Mouse (Mus musculus): Measurements from ENCODE around the gene Cartpt. TPM values are rescaled to one million over a fixed set of nuclear protein-coding genes. Genes with fewer than 3 reads are reported as not detected.
"Not testable (repeated sequence)": the region's sequence is repeated elsewhere in the genome, so short reads cannot be mapped to it uniquely, and the experiment has no call there.

Cartpt gene
- total RNA-seq (2021) = 1 to 10 TPM; 2.7 to 2.9 TPM
- long read RNA-seq, partial matches to known transcripts = 0 of 1 reads
- long read RNA-seq, other reads (novel, unspliced or antisense) = 0 of 1 reads

DNA sequence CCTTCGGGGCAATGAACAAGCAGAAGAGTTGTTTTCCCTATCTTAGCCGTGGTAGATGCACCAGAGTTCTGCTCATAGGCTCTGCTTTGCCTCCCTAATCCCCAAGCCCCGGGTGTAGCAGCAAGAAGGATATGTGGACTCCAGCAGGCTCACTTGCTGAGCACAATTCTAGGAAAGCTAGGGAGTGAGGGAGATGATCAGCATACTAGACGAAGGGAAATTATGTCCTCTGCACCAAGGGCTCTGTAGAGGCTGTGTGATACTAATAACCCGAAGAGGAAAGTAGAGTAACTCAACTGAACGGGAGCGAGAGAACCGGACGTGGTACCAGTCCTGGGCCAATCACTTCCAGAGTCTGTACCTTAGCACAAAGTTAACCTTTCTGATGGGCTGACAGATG is at the start of gene Cartpt:
Gene Cartpt (minus strand): TSS at position 127 of the 400 bp plus-strand sequence.
- DNase-seq (ENCODE audit: low spot score in 2 of 2) = no peak

DNA sequence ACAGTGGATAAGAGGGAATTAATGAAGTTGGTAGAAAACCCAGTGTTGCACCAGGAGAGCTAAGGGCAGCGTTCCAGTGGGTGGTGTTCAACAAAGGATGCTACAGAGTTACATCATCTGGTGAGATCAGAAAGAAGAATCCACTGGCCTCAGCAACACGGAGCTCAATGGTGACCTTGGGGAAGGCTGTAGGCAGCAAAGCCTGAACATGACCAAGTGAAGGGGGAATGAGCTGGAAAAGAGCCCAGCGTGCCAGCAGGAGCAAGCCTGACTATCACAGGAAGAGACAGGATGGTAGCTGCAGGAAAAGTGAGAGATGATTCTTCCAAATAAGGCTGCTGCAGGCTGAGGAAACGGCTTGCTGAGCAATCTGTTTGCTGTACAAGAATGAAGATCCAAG is 46.5 kb upstream of the Cartpt start:
- peak; percentile 4 to 42 for DNase-seq (ENCODE audit: low spot score in 2 of 2)

DNA sequence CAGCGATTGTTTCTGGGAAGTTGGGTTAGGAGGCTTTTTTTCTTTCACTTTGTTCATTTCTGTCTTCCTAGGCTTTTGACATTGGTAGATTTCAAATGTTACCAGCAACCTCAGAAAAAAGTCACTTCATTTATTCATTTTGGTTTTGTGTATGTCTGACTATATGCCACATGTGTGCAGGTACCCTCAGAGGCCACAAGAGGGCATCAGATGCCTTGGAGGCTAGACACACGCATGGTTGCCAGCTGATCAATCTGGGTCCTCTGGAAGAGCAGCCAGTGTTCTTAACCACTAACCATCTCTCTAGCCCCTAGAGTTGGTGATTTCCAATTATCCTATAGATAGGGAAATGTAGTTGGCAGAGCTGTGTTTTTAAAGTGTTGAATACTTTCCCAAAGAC is 42.6 kb upstream of the Cartpt start:
- DNase-seq (ENCODE audit: low spot score in 2 of 2) = no peak

DNA sequence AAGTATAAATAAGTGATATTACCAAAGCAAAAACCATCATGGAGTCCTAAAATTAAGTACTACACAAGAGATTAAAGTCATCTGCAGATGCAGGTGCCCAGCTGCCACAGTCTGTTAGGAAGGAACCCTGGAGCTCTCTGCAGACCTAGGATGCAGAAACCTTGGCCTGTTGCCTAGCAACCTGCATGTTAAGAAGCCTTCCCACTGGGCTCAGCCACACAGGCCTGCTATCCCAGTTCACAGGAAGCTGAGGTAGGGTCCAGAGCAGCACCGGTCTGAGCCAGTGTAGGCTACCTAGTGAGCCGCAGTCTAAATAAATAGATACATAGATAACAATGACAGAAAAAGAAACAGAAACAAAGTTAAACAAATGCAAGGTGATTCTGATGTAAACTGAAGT is 39.7 kb upstream of the Cartpt start:
- peak in 1 of 2 experiments; percentile 38 for DNase-seq (ENCODE audit: low spot score in 2 of 2)

DNA sequence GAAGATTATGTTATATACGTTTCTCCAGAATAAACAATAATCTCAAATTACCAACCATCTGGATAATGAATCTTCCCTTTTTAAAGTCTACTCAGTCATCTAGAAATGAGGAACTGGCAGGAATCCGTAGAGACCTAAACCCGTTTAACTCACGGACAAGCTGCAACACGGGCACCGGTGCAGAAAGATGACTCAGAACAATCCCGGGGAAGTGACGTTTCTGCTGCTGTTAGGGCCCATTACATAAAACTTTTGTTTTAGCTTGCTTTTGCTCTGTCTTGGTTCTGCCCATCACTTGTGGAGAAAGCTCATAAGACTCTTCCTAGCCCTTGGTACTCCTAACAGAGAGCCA is 38.4 kb upstream of the Cartpt start:
- peak in 1 of 2 experiments; percentile 11 for DNase-seq (ENCODE audit: low spot score in 2 of 2)

DNA sequence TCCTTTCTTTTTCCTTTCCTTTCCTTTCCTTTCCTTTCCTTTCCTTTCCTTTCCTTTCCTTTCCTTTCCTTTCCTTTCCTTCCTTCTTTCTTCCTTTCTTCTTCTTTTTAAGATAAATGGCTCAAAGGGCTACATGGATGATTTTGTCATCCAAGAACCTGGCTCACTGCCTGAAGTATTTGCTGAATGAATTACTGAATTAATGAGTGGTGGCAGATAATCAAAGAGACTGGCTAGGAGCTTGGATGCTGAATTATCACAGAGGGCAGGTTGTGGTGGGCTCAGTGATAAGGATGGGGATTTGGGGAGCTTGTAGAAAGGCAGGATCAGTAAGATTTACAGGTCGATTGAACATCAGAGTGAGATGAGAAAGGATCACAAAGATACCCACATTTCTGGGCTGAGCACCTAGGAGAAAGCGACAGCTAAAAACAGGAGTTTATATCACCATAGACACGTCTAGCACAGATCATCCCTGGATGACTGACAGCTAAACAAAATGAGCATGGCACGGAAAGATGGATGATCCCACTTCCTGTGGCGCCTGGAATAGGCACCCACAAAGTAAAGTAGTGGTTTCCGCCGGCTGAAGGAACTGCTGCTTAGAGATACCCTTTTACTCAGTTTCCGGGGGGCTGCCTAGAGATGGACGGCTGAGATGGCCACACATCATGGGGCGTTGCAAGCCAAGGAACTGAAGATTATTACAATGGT is 37.9 kb upstream of the Cartpt start:
- DNase-seq (ENCODE audit: low spot score in 2 of 2) = no peak

DNA sequence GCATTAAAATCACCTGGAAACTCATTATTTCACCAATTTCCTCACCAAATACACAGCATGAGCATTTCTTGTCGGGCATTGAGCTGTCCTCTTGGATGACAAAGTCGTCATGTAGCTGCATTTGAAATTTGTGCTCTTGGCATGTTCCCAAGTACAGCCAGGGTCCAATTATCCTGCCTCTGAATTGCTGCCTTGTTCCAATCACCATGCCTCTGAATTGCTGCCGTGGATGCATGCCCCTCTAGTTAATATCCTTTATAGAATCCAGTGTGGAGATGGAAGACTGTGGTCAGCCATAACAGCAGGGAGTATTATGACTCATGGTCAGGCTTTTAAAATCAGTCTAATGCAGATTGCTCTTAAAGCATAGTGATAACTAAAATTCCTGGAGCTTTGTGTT is 36.9 kb upstream of the Cartpt start:
- no peak for DNase-seq (ENCODE audit: low spot score in 2 of 2)

DNA sequence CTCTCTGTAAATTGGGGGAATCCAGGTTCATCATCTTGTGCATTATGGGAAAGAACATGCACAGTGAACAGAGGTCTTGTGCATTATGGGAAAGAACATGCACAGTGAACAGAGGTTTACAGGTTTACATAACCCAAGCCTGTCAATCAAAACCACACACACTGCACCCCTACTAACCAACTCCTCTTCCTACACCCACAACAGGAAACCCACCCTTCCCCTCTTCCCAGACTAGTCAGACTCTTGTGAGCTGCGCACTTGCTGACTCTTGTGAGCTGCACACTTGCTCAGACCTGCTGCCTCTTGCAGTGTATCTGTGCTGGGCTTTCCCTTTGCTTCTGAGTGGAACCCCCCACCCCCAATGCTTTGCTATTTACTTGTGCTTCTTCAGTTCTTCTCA is 31.5 kb upstream of the Cartpt start:
- no peak for DNase-seq (ENCODE audit: low spot score in 2 of 2)

DNA sequence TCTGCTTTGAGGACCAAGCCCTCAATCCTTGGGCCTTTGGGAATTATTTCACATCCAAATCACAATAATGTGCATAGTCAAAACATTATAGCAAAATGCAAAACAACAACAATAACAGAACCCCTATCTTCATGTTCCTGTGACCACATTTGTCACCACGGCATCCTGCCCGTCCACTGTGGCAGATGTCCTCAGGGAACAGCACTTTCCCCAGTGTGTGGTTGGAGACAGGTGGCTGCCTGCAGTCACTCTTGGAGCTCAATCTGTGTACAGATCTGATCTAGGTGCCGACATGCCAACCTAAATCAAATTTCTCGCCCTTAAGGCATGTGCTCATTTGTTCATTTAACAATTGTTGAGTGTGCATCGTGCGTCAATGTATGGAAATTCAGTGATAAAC is 30.6 kb upstream of the Cartpt start:
- DNase-seq (ENCODE audit: low spot score in 2 of 2) = peak in 1 of 2 experiments; percentile 21

DNA sequence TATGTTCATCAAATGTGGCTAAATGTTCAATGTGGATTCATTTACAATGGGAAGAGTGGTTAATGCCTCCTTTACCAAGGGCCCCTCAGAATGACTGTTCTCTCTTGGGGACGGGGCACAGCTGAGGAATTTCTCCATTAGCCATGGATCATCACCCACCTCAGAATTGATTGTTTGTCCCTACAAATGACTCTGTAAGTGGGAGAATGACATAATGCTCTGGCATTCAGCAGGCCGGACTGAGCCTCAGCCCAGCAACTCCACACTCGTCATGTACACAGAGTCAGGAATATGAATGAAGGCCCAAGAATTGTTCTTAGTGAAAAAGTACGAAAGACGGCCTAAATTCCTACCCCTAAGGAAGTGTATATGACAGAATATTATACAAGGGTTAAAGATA is 25.4 kb upstream of the Cartpt start:
- no peak for DNase-seq (ENCODE audit: low spot score in 2 of 2)

DNA sequence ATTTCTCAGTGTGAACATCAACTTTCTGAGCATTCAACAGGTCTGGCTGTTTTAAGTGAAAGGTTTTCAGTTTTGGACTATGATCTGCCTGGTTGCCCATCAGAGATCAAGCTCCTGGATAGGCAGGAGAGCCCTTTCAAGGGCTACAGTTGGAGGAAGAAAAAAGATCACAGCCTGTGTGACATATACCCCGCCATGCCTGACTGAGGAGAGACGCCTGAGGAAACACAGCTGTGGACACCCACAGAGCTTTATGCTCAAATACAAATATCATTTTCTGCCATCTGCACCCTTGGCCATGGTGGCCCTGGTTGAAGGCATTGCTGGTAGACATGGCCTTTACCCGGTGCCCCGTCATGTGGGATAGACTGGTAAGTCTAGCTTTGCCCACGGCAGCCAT is 14.7 kb upstream of the Cartpt start:
- DNase-seq (ENCODE audit: low spot score in 2 of 2) = no peak

DNA sequence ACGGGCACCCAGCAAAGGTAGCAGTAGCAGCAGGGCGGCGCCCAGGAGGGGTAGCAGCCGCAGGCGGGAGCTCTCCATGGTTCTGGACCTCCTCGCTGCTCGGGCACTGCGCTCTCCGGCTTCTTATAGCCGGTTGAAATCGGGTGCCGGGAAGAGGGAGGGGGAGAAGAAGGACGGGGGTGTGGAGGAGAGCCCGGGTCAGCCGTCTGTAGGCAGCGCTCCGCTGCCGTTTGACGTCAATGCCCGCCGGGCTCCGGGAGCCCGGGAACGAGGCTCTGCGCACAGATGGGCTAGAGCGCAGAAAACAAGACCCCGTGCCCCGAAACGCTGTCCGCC is 366 bp downstream of the Cartpt start:
- no peak for DNase-seq (ENCODE audit: low spot score in 2 of 2)

DNA sequence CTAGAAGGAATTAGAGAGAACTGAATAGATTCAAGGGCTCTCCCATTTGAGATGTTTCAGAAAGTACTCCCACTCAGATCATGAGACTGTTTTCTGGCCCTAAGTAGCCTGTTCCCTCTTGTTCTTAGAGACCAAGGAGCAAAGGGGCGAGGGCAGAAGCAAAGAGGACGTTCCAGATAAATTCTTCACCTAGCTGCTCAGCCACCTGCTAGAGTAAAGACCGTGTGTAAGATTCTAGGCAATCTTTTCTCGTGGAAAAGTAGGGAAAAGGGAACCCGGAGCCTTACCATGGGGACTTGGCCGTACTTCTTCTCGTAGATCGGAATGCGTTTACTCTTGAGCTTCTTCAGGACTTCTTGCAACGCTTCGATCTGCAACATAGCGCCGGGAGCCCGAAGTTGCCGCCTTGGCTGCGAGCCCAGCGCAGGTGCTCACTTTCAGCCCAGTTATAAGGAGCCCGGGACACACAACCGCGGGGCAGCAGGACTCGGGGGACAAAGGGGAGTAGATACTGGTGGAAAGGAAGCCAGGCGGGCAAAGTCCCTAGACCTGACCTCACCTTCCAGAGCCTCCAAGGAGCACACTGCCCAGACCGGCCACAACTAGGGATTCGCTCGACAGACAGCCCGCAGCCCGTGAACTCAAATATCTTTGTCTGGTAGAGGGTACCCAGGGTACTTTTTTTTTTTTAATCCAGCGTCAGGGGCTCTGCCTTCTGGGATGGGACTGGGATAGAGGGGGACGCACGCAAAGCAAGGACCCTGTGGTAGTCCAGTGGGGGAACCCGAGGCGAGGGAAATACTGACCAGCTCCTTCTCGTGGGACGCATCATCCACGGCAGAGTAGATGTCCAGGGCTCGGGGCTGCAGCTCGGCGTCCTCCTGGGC is 978 bp downstream of the Cartpt start:
- DNase-seq (ENCODE audit: low spot score in 2 of 2) = no peak

DNA sequence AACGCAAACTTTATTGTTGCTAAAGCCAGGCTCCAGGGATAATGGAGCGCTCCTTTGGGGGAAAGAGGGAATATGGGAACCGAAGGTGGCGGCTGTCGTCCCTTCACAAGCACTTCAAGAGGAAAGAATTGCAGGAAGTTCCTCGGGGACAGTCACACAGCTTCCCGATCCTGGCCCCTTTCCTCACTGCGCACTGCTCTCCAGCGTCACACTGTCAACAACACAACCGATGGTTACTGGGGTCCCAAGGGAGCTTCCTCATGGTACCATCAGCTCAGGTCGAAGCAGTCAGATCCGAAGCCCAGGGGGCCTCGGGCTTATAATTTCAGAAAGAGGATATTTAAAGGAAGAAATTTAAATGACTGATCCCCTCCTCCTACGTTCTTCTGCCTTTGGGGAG is 2.1 kb downstream of the Cartpt start:
- no peak for DNase-seq (ENCODE audit: low spot score in 2 of 2)

DNA sequence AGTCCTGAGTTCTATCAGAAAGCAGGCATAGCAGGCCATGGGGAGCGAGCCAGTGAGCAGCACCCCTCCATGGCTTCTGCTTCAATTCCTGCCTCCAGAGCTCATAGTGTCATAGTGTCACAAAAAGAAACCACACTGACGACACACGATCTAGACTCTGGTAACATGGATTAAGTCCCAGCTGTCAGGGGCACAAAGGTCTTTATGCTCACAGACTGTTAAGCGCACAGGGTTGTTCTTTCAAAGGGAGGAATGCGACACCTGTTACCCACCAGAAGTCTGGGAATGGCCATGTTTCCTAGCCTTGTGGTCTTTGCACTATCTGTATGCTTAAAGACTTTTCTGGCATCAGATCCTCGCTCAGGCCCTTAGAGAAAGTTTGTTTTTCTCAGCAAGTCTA is 15.3 kb downstream of the Cartpt start:
- no peak for DNase-seq (ENCODE audit: low spot score in 2 of 2)

DNA sequence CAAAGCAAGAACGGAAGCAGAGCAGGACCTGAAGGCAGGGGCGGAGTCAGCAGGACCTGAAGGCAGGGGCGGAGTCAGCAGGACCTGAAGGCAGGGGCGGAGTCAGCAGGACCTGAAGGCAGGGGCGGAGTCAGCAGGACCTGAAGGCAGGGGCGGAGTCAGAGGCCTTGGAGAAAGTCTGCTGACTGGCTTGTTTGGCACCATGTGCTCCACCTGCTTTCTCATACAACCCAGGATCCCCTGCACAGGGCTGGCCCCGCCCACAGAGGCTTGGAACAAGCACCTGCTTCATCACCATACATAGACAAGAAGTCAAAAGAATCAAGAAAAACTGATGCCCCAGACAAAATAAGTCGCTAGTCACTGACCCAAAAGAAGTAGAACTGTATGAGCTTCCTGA is 19.1 kb downstream of the Cartpt start:
- DNase-seq (ENCODE audit: low spot score in 2 of 2) = not testable (repeated sequence)

DNA sequence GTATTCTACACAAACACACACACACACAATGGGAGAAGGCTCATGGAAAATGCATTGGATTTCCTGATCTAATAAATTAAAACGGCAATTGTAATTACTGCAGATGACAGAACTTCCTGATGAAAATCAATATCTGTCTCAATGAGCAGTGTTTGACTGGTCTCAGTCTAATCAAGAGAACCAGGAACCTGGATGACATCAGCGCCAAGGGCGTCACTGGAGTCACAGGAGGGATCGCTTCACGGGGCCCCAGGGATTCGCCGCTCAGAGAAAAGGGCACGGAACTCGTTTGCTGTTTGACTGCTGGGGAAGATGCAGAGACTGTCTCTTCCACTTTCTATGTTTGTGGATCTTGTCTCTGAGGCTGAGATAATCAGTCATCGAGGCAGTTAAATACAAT is 21.2 kb downstream of the Cartpt start:
- DNase-seq (ENCODE audit: low spot score in 2 of 2) = no peak

DNA sequence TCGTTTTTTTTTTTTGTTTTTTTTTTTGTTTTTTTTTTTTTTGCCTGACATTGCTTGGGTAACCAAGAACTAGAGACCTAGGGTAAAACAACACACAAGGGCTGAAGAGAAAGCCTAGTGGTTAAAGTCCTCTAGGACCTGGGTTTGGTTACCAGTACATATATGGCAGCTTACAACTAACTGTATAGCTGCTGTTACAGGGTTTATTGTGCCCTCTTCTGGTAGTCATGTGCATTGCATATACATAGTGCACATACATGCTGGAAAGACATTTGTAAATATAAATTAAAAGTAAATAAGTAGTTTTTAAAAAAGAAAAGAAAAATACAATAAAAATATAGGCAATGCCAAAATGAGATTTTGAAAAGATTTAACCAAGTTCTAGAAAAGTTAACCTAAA is 28.8 kb downstream of the Cartpt start:
- no peak for DNase-seq (ENCODE audit: low spot score in 2 of 2)

DNA sequence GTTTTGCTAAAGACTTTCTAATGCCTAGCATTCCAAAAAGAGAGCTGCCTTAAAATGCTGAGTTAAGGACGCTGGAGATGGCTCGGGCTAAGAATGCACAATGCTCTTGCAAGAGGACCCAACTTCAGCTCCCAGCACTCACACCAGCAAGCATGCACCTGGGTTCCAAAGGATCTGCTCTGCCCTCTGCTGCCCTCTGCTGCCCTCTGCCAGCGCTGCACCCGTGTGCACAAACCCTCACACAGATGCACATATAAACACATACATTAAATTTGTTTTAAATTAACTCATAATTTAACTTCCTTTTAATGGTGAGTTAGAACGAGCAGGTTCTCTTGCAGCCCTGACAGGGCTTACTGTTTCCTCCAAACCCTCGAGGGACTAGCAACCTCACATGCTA is 32.5 kb downstream of the Cartpt start:
- DNase-seq (ENCODE audit: low spot score in 2 of 2) = no peak

DNA sequence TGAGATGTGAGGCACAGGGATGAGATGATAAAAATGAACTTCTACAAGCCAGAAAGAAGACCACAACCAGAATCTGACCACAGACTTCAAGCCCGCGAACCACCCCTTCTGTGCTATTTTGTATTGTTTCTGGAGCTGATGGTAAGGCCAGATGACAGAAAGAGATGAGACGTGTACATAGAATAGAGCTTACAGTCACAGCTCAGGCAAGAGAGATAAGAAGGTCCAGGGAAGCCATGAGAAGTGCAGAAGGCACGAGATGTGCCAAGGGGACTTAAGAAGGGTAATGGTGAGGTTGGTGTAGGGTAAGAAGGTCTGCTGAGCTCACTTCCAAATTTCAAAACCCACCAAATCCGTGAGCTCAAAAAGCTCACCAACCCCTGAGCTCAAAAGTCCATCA is 36.6 kb downstream of the Cartpt start:
- DNase-seq (ENCODE audit: low spot score in 2 of 2) = no peak

DNA sequence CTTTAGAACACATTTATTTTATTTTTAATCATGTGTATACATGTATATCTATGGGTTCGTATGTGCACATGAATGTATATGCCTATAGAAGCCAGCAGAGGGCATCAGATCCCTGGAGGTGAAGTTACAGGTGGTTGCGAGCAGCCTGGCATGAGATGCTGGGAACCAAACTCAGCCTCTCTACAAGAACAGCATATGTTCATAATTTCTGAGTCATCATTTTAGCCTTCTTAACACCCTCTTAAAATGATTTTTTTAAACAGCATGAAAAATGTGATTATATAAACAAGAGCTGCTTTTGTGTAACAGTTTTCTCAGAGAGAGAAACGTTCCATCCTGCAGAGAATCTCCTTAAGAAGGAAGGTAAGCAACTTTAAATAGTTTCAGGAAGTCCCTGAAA is 40.2 kb downstream of the Cartpt start:
- DNase-seq (ENCODE audit: low spot score in 2 of 2) = no peak

DNA sequence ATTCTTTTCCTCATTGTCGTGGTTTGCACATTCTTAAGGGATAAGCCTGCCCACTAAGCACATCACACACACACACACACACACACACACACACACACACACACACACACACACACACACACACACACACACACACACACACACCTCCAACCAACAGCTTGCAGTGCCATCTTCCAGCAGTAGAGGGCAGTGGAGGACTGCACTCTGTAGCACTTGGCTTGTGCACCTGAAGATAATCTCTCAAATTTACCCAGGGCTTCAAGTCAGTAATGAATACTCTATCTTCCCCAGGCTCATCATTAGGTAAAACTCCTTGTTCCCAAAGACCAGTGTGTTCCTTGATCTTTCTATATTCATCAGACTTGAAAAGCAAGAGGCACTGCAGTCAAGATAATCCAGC is 41.8 kb downstream of the Cartpt start:
- peak in 1 of 2 experiments; percentile 71 for DNase-seq (ENCODE audit: low spot score in 2 of 2)

DNA sequence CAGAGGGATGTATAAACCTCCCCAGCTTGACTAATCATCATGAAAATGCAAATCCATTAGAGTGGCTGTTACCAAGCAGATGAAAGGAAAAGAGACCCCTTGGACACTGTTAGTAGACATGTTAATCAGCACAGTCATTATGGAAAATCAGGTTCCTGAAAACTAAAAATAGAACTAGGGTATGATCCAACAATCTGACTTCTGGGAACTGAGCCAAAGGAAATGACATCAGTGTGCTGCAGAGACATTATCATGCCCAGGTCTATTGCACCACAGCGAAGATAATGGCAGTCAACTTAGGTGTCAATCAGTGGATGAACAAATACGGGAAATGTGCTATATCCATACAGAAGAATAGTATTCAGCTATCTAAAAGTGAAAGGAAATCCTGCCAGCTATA is 43.0 kb downstream of the Cartpt start:
- no peak for DNase-seq (ENCODE audit: low spot score in 2 of 2)

All from layer of hippocampus, adult 18-20 months (tissue).